Mouse (Mus musculus): ENCODE data around the gene Hnrnpll. TPM values are rescaled to one million over a fixed set of nuclear protein-coding genes. Genes with fewer than 3 reads are reported as not detected.
A peak's percentile ranks its signal among the peaks of the same experiment; 100 is the strongest.
"Not testable (repeated sequence)": the region's sequence is repeated elsewhere in the genome, so short reads cannot be mapped to it uniquely, and the experiment has no call there.

Hnrnpll gene
- polyA plus RNA-seq, 1 experiment from 2014 or later, result 64.9 TPM

DNA sequence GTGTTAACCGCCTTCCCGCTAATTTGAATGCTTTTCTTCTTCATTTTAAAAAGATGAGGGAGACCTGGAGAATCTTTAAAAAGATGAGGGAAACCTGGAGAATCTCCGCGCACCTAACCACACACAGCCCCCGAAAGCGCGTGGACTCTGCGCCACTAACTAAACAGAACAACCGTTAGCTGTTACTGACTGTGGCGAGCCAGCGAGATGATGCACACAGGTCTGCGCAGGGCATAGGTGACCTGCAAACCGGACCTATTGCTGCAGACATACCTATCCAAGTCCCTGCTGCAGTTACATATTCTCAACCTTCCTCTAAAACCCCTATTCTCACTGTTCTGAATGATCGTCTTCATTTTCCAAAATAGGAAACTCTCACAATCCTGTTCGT is 481 bp upstream of the Hnrnpll start:
- WGBS, result under 1% methylated on average over 15 of the region's 15 CpGs
- peak overlapping the region; percentile 67 for H3K4me2 ChIP-seq (ENCODE audit: low read depth, low read length)
- peaks cover 9% of the 10 kb centered on the region for H3K4me1 ChIP-seq (replicated peaks; ENCODE audit: control insufficient read depth, insufficient read depth, low read length)
- no peaks in the 10 kb centered on the region for H3K36me3 ChIP-seq (ENCODE audit: control insufficient read depth, insufficient read depth, low read length)
- H3K27me3 ChIP-seq (ENCODE audit: control insufficient read depth, insufficient read depth, low read depth, low read length), result no peaks in the 10 kb centered on the region
- peak overlapping the region; percentile 82 for H3K9ac ChIP-seq (ENCODE audit: low read length)
- peak overlapping the region; percentile 78 for H3K27ac ChIP-seq (ENCODE audit: low read length)
- no peak for ATAC-seq (ENCODE audit: low read depth)
- H3K9me3 ChIP-seq (ENCODE audit: control insufficient read depth, low read length), result no peaks in the 10 kb centered on the region
- peak overlapping the region; percentile 82 for H3K4me3 ChIP-seq (ENCODE audit: low read length)

DNA sequence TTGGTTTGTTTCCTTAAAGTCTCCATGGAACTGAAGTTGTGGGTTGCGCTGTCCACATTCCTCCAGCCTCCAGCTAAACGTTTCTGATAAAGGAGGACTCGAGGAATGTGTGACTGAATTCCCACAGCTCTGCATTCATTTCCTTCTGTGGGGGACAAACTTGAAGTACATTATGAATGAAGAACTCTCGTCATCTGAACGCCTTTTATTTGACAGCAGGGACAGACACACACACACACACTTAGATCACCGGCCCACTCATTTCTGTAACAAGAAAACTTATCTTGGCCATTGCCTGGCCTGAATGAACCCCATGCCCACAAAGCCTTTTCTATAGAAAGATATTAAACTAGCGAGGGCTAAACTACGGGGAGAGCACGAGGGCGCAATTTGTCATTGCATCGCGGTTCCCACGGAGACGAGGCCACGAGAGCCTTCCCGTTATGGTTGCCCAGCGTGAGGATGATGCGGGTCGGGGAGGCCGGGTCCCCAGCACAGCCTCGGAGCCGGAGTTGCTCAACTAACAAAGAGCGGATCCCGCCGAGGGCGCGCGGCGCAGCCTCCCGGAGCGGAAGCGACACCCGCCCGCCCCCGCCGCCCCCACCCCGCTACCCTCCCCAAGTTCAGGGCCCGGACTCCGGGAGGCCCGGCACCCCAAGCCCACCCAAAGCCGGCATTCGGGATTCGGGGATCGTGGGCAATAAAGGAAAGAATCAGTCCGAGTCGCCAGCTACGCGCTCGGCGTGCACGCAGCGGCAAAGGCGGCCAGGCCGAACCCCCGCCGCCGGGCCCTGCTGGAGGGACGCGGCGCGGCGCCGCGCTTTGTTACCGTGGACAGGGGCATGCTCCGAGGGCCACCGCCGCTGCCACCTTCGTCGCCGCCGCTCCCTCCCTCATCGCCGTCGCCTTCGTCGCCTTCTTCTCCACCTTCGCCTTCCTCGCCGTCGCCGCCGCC is 1.0 kb downstream of the Hnrnpll start:
- peak overlapping the region; percentile 76 for H3K4me2 ChIP-seq (ENCODE audit: low read depth, low read length)
- no peaks in the 10 kb centered on the region for H3K36me3 ChIP-seq (ENCODE audit: control insufficient read depth, insufficient read depth, low read length)
- peak overlapping the region; percentile 82 for H3K4me3 ChIP-seq (ENCODE audit: low read length)
- H3K4me1 ChIP-seq (replicated peaks; ENCODE audit: control insufficient read depth, insufficient read depth, low read length), result peaks cover 13% of the 10 kb centered on the region
- H3K27ac ChIP-seq (ENCODE audit: low read length), result peak overlapping the region; percentile 100
- no peaks in the 10 kb centered on the region for H3K27me3 ChIP-seq (ENCODE audit: control insufficient read depth, insufficient read depth, low read depth, low read length)
- peak; percentile 8; the same call in 1 of the 2 replicates for ATAC-seq (ENCODE audit: low read depth)
- 0% methylated on average over 56 of the region's 83 CpGs for WGBS
- H3K9ac ChIP-seq (ENCODE audit: low read length), result peak overlapping the region; percentile 96
- H3K9me3 ChIP-seq (ENCODE audit: control insufficient read depth, low read length), result no peaks in the 10 kb centered on the region

DNA sequence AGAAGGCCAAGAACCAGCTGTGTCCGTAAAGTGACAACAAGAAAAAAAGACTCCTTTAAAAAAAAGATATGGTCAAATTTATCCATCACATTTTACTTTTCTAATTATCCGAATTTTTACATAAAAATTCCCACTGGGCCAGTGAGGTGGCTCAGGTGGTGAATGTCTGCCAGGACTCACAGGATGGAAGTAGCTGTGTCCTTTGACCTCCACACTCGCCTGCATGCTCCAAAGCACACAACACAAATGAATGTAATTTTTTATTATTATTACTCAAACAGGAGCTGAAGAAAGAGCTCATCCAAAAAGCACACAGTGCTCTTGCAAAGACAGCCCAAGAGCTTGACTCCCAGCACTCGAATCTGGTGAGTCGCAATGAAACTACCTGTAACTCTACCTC is 2.0 kb downstream of the Hnrnpll start:
- no peak for ATAC-seq (ENCODE audit: low read depth)
- H3K9me3 ChIP-seq (ENCODE audit: control insufficient read depth, low read length), result no peaks in the 10 kb centered on the region
- peak overlapping the region; percentile 100 for H3K27ac ChIP-seq (ENCODE audit: low read length)
- H3K36me3 ChIP-seq (ENCODE audit: control insufficient read depth, insufficient read depth, low read length), result no peaks in the 10 kb centered on the region
- no peaks in the 10 kb centered on the region for H3K27me3 ChIP-seq (ENCODE audit: control insufficient read depth, insufficient read depth, low read depth, low read length)
- WGBS, result 7% methylated on average over 5 of the region's 5 CpGs
- peaks cover 13% of the 10 kb centered on the region for H3K4me1 ChIP-seq (replicated peaks; ENCODE audit: control insufficient read depth, insufficient read depth, low read length)
- H3K4me3 ChIP-seq (ENCODE audit: low read length), result peak overlapping the region; percentile 82
- H3K4me2 ChIP-seq (ENCODE audit: low read depth, low read length), result peak overlapping the region; percentile 76
- H3K9ac ChIP-seq (ENCODE audit: low read length), result peak overlapping the region; percentile 96

DNA sequence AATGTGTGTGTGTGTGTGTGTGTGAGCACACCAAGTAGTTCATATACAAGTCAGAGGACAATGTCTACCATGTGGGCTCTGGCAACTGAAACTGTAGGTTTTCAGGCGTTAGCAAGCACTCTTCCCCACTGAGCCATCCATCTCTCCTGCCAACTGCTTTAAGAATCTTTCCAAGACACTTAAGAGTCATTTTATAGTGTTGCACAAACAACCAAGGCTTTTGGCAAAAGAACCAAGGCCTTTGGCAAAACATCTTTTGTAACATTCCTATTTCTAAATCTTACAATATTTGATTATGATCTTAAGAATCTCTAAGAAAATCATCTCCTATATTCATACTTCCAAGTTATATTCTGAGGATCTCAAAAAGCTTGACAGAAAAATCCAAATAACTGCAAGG is 2.4 kb downstream of the Hnrnpll start:
- 4% methylated on average over 1 of the region's 1 CpGs for WGBS
- Histone ChIP-seq H3K9me3 (ENCODE audit: control insufficient read depth, low read length) (no peaks in the 10 kb centered on the region), H3K36me3 (ENCODE audit: control insufficient read depth, insufficient read depth, low read length) (no peaks in the 10 kb centered on the region), H3K4me2 (ENCODE audit: low read depth, low read length) (peak overlapping the region; percentile 76), H3K4me3 (ENCODE audit: low read length) (peak overlapping the region; percentile 82), H3K27ac (ENCODE audit: low read length) (peak overlapping the region; percentile 100), H3K9ac (ENCODE audit: low read length) (peak overlapping the region; percentile 96), H3K4me1 (replicated peaks; ENCODE audit: control insufficient read depth, insufficient read depth, low read length) (peaks cover 13% of the 10 kb centered on the region), H3K27me3 (ENCODE audit: control insufficient read depth, insufficient read depth, low read depth, low read length) (no peaks in the 10 kb centered on the region)
- no peak for ATAC-seq (ENCODE audit: low read depth)

GRCm38 (mm10) chr17:80058501-80058900 is 3.6 kb downstream of the Hnrnpll start:
- no peaks in the 10 kb centered on the region for H3K27me3 ChIP-seq (ENCODE audit: control insufficient read depth, insufficient read depth, low read depth, low read length)
- 37% methylated on average over 1 of the region's 1 CpGs for WGBS
- no peak overlapping the region for H3K9ac ChIP-seq (ENCODE audit: low read length)
- H3K4me3 ChIP-seq (ENCODE audit: low read length), result peak overlapping the region; percentile 9; the same call in 1 of the 2 replicates
- no peaks in the 10 kb centered on the region for H3K9me3 ChIP-seq (ENCODE audit: control insufficient read depth, low read length)
- H3K4me2 ChIP-seq (ENCODE audit: low read depth, low read length), result peak overlapping the region; percentile 15
- peak overlapping the region; percentile 69 for H3K27ac ChIP-seq (ENCODE audit: low read length)
- ATAC-seq (ENCODE audit: low read depth), result no peak
- no peaks in the 10 kb centered on the region for H3K36me3 ChIP-seq (ENCODE audit: control insufficient read depth, insufficient read depth, low read length)
- H3K4me1 ChIP-seq (replicated peaks; ENCODE audit: control insufficient read depth, insufficient read depth, low read length), result peaks cover 13% of the 10 kb centered on the region

DNA sequence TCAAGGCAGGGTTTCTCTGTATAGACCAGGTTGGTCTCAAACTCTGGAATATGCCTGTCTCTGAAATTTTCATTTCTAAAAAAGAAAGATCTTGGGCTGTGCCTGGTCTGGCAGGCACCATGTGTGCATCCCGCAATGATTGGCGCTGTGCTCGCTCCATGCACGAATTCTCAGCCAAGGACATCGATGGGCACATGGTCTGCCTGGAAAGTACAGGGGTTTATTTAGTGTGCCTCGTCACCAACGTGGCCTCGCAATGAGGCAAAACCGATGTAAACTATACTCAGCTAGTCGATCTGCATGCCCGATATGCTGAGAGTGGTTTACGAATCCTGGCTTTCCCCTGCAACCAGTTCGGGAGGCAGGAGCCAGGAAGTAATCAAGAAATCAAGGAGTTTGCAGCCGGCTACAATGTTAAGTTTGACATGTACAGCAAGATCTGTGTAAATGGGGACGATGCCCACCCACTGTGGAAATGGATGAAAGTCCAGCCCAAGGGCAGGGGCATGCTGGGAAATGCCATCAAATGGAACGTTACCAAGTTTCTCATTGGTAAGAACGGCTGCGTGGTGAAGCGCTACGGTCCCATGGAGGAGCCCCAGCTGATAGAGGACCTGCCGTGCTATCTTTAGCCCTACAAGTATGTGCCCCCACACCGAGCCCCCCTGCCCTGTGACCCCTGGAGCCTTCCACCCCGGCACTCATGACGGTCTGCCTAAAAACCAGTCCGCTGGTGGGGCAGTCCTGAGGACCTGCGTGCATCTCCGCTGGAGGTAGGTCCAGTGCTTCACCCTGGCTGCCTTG is 8.0 kb downstream of the Hnrnpll start:
- H3K4me2 ChIP-seq (ENCODE audit: low read depth, low read length), result no peak overlapping the region
- ATAC-seq (ENCODE audit: low read depth), result no peak
- WGBS, result 74% methylated on average over 27 of the region's 27 CpGs
- H3K27me3 ChIP-seq (ENCODE audit: control insufficient read depth, insufficient read depth, low read depth, low read length), result no peaks in the 10 kb centered on the region
- H3K27ac ChIP-seq (ENCODE audit: low read length), result no peak overlapping the region
- H3K4me3 ChIP-seq (ENCODE audit: low read length), result no peak overlapping the region
- H3K4me1 ChIP-seq (replicated peaks; ENCODE audit: control insufficient read depth, insufficient read depth, low read length), result peaks cover 11% of the 10 kb centered on the region
- H3K9me3 ChIP-seq (ENCODE audit: control insufficient read depth, low read length), result no peaks in the 10 kb centered on the region
- peaks cover 23% of the 10 kb centered on the region for H3K36me3 ChIP-seq (ENCODE audit: control insufficient read depth, insufficient read depth, low read length)
- no peak overlapping the region for H3K9ac ChIP-seq (ENCODE audit: low read length)

DNA sequence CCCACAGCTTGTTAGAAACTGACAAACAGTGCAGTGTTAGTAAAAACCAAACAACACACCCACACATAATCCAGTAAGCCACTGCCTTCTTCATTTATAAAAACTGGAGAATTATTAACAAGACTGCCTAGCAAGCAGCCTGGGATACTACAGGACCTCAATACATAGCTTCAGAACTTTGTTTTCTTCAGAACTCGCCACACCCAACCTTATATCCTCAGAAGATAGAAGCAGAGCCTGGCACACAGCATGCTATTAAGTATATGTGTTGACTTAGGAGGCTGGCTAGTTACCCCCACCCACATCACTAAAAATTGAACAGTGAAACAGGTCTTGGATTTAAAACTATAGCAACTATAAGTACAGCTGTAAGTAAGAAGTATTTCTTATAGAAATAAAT is 10.5 kb downstream of the Hnrnpll start:
- H3K27ac ChIP-seq (ENCODE audit: low read length), result no peak overlapping the region
- no peak overlapping the region for H3K9ac ChIP-seq (ENCODE audit: low read length)

DNA sequence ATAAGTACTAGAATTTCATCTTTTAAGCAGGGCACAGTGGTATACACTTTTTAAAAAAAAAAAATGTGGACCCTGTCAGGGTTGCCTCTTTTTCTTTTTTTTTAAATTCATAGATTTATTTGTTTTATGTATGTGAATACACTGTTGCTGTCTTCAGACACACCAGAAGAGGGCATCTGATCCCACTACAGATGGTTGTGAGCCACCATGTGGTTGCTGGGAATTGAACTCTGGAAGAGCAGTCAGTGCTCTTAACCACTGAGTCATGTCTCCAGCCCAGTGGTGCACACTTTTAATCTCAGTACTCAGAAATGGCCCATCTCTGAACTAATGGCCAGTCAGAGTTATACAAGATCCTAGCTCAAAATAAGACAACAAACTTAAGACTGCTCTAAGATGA is 12.8 kb downstream of the Hnrnpll start:
- H3K4me1 ChIP-seq (replicated peaks; ENCODE audit: control insufficient read depth, insufficient read depth, low read length); ATAC-seq (ENCODE audit: low read depth); H3K9me3 ChIP-seq (ENCODE audit: control insufficient read depth, low read length); H3K9ac ChIP-seq (ENCODE audit: low read length); H3K27ac ChIP-seq (ENCODE audit: low read length); H3K27me3 ChIP-seq (ENCODE audit: control insufficient read depth, insufficient read depth, low read depth, low read length); H3K4me3 ChIP-seq (ENCODE audit: low read length); H3K4me2 ChIP-seq (ENCODE audit: low read depth, low read length): not testable (repeated sequence)
- peaks cover 42% of the 10 kb centered on the region for H3K36me3 ChIP-seq (ENCODE audit: control insufficient read depth, insufficient read depth, low read length)

More for the DNA sequence above, 10.5 kb downstream of the Hnrnpll start:
- Histone ChIP-seq H3K4me2 (ENCODE audit: low read depth, low read length) (no peak overlapping the region), H3K9me3 (ENCODE audit: control insufficient read depth, low read length) (no peaks in the 10 kb centered on the region), H3K4me3 (ENCODE audit: low read length) (no peak overlapping the region), H3K27me3 (ENCODE audit: control insufficient read depth, insufficient read depth, low read depth, low read length) (no peaks in the 10 kb centered on the region), H3K4me1 (replicated peaks; ENCODE audit: control insufficient read depth, insufficient read depth, low read length) (no peaks in the 10 kb centered on the region), H3K36me3 (ENCODE audit: control insufficient read depth, insufficient read depth, low read length) (peaks cover 38% of the 10 kb centered on the region)
- WGBS, result 82% methylated on average over 1 of the region's 1 CpGs
- ATAC-seq (ENCODE audit: low read depth), result no peak

DNA sequence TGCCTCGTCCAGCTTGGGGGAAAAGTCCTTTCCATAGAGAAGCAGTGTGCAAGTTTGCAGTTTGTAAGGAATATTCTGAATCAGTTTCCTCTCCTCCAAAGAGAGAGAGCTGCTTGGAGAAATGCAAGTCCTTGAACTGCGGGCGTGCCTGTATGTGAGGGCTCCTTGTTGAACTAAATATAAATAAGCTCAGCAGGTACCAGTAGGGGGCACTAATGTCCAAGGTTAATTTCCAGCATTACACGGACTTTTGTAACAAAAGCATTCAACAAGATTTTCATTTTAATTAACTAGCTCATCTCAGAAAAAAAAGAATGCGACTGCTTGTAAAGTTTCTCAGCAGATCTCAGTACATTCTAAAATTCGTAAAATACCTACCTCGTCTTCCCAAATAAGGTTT is 13.9 kb downstream of the Hnrnpll start:
- ATAC-seq (ENCODE audit: low read depth), result no peak
- WGBS, result 61% methylated on average over 7 of the region's 7 CpGs
- H3K36me3 ChIP-seq (ENCODE audit: control insufficient read depth, insufficient read depth, low read length), result peaks cover 44% of the 10 kb centered on the region

More for the DNA sequence above, 13.9 kb downstream of the Hnrnpll start:
- Histone ChIP-seq H3K9me3 (ENCODE audit: control insufficient read depth, low read length) (no peaks in the 10 kb centered on the region), H3K4me1 (replicated peaks; ENCODE audit: control insufficient read depth, insufficient read depth, low read length) (no peaks in the 10 kb centered on the region), H3K4me3 (ENCODE audit: low read length) (no peak overlapping the region), H3K9ac (ENCODE audit: low read length) (no peak overlapping the region), H3K4me2 (ENCODE audit: low read depth, low read length) (no peak overlapping the region), H3K27me3 (ENCODE audit: control insufficient read depth, insufficient read depth, low read depth, low read length) (no peaks in the 10 kb centered on the region), H3K27ac (ENCODE audit: low read length) (no peak overlapping the region)
